Mouse (Mus musculus) ovary, postnatal 36 days (tissue): ENCODE results near the gene Selenom.

Experiments used
- DNase-seq: peaks from one replicate; pipeline ENCODE4 v3.0.0; 2022; ENCODE audit warnings: low spot score, mixed read lengths

Selenom gene

DNA sequence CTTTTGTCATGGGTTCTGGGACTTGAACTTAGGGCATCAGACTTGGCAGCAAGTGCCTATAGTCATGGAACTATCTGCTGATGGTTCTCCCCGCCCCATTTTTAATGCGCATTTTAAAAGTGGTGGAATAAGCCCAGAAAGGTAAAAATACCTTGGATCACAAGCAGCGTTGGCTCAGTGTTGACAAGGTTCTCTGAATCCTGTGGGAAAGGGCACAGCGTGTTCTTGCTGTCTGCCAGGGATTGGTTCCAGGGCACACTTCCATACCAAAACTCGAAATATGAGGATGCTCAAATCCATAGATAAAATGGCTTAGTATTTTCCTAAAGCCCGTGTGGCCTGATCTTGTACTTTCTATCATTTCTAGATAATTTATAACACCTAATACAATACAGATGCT, 1.2 kb upstream of the Selenom start:
- DNase-seq, result no peak

DNA sequence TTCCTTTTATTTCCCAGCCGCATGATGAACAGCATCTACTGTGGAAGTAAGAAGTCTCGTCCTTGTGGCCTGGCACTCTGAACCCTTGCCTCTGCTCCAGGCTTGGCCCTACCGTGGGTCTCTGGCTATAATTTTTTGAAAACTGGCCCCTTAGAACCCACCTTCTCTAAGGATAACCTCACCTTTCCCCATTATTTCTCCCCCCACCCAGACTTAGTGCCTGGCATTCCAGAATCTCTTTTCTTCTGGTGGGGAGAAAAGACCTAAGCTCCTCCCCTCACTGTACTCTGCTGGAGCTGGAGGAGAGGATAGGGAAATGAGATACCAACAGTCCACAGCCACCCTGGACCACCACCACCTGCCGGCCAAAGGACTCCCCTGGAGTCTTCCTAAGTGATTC, 732 bp downstream of the Selenom start:
- DNase-seq, result no peak

DNA sequence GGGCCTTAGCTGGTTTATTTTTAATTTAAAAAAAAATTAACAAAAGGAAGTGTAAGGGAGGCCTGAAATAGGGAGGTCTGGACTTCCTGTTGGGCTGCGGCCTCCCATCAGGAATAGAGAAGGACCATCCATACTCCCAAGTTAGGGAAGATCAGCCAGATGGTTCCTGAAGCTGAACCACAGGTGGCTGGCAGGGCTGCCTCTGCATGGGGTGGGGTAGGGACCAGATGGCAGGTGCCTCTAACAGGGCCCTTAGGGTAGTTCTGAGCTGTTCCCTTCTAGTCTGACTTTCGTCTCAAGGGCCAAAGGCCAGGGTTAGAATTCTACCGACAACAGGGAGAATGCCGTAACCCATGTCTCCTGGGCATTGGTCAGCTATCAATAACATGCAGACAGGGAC, 1.2 kb downstream of the Selenom start:
- no peak for DNase-seq

DNA sequence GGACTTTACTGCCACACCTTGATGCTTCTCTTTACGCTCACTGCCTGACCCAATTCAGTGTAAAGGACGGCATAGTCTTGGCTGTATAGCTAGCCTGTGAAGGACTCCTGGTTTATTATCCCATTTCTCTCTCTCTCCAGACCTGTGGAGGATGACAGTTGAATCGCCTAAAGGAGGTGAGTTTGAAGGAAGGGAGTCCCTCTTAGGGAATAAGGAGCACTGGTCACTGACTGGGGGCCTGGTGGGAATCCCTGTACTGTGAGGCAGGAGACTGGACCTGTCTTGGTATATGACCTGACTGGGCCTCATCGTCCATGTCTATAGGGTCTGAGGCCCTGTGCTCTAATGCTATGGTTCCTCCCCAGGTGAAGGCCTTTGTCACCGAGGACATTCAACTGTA, 1.6 kb downstream of the Selenom start:
- DNase-seq, result no peak

DNA sequence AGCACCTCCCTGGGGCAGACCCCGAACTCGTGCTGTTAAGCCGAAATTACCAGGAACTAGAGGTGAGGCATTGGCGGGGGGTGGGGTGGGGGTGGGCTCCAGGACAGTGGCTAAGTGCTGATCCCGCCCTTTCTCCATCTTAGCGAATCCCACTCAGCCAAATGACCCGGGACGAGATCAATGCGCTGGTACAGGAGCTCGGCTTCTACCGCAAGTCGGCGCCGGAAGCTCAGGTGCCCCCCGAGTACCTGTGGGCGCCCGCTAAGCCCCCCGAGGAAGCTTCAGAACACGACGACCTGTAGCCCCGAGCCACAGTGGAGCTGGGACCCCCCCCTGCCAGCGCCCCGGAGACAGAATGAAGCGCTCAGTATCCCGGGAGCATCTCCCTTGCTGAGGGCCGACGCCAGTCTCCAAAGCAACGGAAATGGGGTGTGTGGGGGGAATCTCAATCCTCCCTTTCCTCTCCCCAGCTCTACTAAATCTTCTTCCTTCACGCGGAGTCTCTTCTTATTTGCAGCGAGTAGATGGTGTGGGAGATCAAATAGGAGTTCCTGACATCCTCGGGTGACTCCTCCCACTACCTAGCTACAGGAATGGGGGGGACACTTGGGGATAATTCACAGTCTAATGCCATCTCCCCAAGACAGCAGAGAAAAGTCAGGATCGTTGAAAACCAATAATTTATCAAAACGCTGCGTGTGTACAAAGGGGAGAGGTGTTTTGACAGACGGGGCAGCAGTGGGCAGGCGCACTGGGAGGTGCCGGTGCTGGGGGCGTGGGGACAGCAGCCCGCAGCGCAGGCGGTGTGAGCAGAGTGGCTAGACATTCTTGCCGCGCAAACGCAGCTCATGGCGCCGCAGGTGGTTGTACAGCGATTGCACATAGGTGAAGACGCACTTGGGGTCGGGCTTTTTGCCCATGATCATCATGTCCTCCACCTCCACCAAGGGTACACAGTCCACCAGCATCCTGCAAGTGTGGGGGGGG, 2.7 kb downstream of the Selenom start:
- no peak for DNase-seq

DNA sequence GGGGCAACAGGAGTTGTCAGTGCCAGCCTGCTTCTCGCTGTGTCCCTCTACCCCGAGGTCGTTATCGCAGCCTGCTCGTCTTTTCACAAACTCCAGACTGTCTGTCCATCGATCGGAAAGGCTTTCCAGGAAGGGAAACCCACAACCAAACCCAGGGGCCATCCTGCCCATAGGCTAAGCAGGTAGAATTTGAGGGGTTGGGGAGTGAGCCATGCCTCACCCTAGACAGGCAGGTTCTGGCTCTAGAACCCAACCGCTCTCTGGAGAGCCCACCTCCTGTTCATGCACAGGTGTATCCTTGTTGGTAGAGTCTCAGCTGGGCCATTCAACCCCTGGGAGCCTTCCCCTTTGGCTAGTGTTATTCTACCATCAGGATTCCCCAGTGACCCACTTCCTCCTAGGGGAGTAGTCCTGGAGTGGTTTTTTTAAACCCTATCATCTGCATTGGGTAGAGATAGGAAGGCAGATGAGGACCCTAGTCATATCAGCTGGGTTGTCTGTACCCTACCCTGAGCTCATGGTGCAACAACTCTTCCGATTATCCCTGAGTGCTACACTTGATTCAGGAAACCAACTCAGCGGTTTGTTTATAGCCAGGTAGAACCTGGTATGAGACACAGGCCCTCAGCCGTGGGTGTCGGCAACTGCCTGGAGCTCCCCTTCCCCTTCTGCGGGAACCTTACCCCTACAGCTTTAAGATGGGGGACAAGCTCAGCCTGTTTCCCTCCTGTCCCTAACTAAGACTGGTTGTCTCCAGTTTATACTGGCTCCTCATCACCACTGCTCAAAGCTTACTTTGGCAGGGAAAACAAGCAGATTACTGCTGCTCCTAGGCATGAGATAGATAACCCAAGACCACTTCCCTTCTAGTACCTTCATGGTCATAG, 3.6 kb downstream of the Selenom start:
- peak; percentile 3 for DNase-seq

DNA sequence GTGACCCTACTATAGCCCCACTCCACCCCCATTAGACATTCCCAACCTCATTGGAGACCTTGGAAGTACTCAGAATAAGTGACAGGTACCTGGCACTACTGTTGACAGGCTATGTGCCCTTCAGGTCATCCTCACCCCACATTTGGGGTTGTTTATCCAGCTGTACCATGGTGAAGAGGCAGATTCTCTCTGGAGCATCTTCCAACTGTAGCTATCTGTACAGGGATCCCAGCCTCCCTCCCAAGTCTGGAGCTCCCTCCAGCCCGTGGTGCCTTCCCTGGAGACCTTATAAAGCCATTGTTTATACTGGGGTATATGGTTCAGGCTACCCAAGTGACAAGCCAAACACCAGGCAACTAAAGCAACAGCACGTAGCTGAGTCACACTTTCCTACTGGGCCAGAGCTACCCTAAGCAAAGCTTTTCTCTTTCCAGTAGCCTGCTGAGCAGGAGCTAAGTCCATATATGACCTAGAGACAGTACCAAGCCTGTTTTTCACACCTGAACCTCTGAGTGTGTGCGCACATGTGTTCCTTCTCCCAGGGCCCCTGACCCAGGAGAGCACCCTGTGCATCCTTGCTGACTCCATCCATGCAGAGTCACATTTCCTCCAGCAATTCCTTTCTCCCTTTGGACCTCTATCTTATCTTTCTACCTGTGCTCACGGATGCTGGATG, 4.7 kb downstream of the Selenom start:
- no peak for DNase-seq

DNA sequence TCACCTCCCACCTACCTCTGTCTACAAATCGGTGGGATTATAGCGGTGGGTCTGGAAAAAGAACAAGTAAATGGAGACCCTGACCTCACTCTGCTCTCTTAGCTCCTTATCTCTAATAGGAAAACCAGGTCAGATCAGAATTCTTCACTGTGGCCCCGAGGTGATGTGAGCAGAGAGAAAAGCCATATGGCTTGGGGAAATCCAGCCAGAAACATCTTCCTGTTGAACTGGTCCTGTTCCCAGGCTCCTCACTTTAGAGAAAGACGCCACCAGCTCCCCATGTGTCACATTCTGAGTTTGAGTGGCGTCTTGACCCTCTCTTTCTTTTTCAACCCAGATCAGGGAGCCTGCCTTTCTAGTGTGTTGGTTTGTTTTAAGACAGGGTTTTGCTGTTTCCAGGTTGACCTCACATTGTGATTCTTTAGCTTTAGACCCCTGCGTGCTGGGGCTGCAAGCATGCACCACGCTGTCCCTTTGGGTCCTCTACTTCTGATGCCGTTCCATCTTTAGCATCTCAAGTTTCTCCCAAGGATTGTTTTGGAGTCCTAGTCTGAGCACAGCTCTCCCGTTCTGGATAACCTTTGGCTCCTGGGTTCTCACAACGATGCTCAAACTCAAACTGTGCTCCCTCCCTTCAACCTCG, 5.4 kb downstream of the Selenom start:
- no peak for DNase-seq

DNA sequence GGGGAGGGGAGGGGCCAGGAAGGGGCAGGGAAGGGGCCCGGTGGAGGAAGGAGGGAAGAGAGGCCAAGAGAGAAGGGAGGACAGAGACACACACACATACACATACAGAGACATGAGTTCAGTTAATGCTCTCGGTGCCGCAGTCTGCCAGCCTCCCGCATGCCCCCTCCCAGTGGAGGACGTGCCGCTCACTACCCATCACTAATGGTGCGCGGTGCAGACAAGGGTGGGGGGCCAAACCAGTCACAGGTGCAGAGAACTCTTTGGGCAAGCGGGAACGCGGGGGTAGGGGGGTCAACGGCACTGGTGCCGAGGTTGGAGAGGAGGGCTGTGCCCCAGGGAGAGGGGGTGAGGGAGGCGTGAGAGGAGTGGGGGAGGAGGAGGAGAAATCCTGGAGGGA, 6.4 kb downstream of the Selenom start:
- DNase-seq, result peak; percentile 10

DNA sequence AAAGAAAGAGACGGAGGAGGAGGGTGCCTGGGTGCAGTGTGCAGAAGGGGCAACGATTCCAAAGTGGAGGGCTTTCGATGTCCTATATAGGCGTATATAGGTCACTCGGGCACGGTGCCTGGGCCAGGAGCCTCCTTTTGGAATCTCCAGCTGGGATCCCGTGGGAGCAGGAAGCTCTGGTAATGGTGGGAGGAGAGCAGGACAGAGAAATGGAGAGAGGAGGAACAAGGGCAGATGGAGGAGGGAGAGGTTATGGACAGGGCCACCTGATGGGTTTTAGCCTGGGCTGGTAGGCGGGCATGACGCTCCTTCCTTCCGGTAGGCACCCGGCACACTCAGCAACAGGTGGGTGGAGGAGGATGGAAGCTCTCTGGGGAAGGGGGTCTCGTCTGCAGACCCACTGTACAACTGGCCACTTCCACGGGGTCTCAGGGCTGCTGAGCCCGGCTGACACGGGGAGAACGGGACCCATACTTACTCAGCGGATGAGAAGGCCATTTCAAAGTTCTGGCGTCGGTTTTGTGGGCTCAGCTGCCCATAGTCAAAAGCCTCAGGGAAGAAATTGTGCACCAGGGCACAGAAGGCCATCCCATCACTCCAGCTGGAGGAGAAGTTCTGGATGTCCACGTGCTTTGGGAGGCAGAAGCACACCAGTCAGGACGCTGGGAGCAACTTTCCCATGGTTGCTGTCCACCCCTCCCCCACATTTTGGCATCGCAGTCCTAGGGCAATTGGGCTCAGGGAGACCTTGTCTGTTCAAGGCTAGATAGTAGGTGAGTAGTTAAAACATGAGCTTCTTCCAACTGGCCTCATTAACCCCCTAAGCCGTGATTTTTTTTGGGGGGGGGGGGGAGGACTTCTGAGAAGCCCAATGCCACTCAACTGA, 7.1 kb downstream of the Selenom start:
- no peak for DNase-seq

DNA sequence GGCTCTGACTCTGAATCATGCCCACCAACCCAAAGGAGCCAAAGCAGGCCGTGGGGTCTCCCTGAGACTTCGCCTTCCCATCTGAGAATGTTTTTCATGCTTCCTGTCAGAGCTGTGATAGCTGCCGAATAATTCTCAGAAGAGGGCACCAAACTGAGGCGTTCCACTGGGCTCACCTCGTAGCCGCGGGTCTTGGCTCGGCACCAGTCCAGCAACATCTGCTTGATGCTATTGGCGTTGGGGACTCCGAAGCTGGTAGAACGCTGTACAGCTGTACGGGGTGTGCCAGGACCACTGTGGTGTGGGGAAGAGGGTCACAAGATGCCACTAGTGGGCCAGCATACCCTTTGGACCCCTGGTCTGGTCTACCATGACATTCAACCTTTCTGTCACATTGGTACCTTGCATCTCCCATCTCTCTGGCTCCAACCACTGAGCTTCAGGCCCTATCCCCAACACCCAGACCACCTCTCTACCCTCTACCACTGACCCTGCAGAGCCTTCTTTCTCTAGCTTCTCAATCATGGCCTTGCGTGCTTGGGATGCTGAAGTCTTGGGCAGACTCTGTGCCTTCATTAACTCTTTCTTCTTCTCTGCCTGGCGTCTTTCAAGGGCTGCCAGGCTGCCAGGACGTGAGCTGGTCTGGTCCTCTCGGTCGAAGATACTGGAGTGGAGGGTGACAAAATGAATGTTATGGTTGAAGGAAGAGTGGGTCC, 8.0 kb downstream of the Selenom start:
- no peak for DNase-seq

DNA sequence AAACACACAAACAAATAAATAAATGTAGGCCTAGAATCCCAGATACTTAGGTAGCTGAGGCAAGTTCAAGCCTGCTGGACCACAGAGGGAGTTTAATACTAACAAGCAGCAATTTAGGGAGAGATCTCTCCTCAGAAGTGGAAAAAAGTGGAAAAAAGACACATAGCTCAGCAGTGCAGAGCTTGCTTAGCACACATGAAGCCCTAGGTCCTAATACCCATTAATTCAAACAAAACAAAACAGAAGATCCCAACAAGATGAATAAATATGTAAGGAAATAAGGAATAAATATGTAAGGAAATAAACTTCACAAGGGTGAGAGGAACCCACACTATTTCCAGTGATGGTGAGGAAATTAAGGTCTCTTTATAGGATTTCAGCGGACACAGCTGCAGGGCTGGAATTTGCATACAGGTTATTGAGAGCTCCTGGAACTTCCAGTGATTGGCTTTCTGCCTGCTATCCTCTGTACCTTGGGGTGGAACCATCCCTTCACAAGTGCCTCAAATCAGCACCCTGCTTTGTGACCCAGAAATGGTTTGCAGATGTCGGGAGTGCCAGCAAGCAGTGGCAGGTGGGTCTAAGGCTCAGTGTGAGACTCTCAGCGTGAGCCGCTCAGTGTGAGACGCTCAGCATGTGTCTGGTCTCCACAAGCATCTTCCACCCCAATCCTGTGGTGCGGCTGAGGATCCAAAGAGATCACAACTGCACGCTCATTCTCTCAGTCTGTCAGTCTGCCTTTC, 9.5 kb downstream of the Selenom start:
- DNase-seq, result no peak

DNA sequence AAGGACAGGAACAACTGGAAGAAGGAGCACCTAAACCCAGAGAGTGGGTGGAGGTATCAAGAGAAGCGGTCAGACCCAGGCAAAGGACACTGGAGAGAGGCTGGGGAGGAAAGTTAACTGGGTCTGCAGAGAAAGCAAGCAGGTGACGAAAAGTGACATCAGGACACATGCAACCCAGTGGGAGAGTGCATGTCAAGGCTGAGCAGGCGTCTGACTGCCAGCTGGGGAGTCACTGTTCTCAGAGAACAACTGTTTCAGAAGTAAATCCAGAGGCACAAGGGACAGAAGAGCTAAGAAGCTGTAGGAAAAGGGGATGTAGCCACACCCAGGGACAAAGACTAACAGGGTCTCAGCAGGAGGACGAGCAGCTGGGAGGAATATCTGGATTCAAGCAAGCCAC, 11.1 kb downstream of the Selenom start:
- DNase-seq, result no peak

DNA sequence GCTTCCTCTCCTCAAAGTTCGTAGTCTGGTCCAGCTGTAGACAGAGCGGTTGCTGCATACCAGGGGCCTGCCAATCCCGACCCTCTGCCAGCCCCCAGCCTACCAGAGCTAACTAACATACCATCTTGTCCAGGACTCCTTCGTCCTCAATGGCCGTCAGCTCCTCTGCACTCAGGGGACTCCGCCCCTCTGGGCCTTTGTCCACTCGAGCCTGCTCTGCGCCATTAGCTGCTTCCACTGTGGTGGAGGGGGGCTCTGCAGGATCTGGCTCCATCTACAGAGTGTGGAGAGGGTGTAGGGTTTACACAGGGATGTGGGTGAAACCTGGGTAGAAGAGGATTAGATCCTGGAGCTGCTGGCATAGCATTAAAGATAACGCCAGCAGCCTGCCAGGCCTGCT, 11.7 kb downstream of the Selenom start:
- DNase-seq, result no peak

DNA sequence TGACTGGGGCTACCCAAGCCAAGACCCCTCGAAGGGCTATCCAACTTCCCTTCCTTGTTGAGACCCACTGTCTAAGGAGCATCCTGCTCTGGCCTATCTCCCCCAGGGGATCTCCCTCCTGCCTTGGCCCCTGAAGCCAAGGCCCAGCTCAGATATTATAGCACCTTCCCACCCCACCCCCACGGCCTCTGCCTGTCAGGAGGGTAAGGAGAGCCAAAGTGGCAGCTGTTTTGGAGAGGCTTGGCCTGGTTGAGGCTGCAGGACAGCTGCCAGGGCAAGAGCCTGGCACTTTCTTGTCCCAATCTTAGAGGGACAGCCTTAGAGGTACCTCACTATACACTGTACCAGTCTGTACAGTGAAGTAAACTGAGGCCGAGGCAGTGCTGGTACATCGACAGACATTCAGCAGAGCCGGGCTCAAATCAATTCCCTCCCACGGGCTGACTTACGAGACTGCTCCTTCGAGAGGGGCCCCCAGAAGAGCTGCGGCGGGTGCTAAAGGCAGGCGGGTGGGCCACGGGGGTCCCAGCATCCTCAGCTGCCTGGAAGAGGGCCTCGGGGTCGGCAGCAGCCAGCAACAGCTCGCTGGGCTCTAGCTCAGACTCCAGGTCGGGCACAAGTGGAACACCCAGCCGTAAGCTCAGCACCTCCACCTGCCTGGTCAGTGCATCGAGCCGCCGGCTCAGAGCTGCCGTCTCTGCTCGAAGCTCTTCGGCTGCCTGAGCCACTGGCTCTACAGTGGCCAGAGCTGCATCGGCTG, 12.7 kb downstream of the Selenom start:
- no peak for DNase-seq

DNA sequence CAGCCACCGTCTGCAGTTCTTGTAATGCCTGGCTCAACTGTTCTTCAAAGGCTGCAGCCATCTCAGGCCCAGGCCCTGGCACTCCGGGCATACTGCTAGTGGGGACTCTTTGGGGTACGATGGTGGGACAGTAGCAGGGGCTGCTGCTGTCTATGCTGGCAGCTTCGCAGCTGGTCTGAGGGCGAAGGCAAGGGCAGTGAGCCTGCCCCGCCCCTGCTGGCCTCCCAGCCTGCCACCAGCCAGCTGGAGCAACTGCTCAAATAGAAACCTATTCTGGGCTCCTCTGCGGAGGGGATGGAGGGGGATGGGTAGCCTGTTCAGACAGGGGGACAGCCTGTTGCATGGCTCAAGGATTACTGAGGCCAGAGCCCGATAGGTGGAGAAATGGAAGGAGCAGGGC, 13.3 kb downstream of the Selenom start:
- DNase-seq, result no peak

DNA sequence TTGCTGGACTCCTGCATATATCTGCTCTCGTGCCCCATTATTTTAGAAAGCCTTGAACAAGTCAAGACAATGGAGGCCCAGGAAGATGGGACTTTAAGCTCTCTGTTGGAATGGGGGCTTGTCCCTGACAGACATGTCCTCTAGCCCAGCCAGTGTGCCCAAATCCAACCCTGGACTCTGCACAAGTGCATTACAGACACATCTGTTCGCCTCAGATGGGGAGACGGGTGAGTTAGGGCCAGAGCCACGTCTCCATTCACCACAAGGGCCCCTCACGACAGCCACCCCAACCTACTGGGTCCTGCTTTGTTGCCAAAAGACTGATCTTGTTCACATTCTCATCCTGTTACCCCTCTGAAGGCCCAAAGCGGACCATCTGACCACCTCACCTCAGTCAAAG, 13.7 kb downstream of the Selenom start:
- DNase-seq, result no peak

DNA sequence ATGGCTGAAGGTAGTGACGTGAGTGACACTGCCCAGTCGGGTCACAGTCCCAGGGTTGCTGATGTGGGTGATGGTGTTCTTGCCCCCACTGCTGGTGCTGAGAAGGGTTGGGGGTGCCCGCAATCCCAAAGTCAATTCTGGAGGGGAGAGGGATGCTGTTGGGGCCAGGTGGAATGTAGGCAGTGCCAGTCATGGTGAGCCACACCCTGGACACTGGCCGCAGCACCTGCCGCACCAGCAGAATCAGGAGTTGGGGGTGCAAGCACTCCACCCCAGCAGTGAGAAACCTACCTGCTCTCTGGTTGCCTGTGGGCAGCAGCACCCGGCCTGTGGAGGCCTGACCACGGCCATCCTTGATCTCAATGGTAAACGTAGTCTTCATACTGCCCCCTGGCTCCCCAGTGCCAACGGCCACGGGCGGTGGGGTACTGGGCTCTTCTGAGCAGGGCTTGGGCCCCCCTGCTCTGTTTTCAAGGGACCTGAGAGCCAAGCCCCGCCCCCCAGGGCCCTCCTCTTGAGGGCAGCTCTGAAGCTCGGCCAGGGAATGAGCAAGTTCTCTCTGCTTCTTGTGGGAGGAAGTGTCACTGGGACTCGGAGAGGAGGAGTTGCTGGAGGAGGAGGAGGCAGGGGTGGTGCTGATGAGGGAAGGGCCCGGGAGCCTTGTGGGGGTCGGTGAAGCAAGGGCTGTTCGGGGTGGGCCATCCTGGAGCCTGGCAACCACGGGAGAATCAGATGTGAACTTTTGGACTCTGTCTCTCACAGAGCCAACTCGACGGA, 15.2 kb downstream of the Selenom start:
- no peak for DNase-seq
